Mouse (Mus musculus) stomach, embryonic 16.5 days (tissue): ENCODE measurements around the gene Ccm2. TPM values are rescaled to one million over a fixed set of nuclear protein-coding genes. Genes with fewer than 3 reads are reported as not detected.

Source experiments
- ATAC-seq: fragments of 200-750 bp; cut with Nextera tagmentation; 2 replicates; pipeline ENCODE4 v1.8.0; 2017; ENCODE audit warnings: moderate number of reproducible peaks, moderate TSS enrichment; ENCODE audit not compliant: insufficient read depth, low FRiP score
- H3K27ac ChIP-seq: fragments of 300-500 bp; sonication (generic); 2 replicates; pipeline ENCODE4 v1.5.1; 2014; ENCODE audit warnings: low read length
- H3K27me3 ChIP-seq: fragments of 300-500 bp; sonication (generic); 2 replicates; pipeline ENCODE4 v1.6.1; 2014; ENCODE audit warnings: low read length, control low read depth, mixed read lengths; ENCODE audit not compliant: control insufficient read depth, insufficient read depth
- H3K36me3 ChIP-seq: fragments of 300-500 bp; sonication (generic); 2 replicates; pipeline ENCODE4 v1.6.1; 2014; ENCODE audit warnings: low read length; ENCODE audit not compliant: control insufficient read depth, insufficient read depth
- H3K4me1 ChIP-seq: fragments of 300-500 bp; sonication (generic); 2 replicates; pipeline ENCODE4 v1.6.1; 2014; ENCODE audit warnings: low read length, control low read depth, mixed read lengths; ENCODE audit not compliant: control insufficient read depth, insufficient read depth
- H3K4me2 ChIP-seq: fragments of 300-500 bp; sonication (generic); 2 replicates; pipeline ENCODE4 v1.6.1; 2014; ENCODE audit warnings: low read depth, low read length, mixed read lengths
- H3K4me3 ChIP-seq: fragments of 300-500 bp; sonication (generic); replicated peaks from 2 replicates; pipeline ENCODE4 v1.5.1; 2014; ENCODE audit warnings: mild to moderate bottlenecking, low read length
- H3K9ac ChIP-seq: fragments of 300-500 bp; sonication (generic); 2 replicates; pipeline ENCODE4 v1.6.1; 2014; ENCODE audit warnings: low read length
- H3K9me3 ChIP-seq: fragments of 300-500 bp; sonication (generic); replicated peaks from 2 replicates; pipeline ENCODE4 v1.6.1; 2016; ENCODE audit warnings: low read length, control low read depth; ENCODE audit not compliant: control insufficient read depth
- WGBS: fragments of 180-500 bp; shearing (Covaris S2); extraction: QIAGEN DNeasy Blood & Tissue Kit; methylation state at CpG from one replicate; pipeline ENCODE4 v1.1.7; 2014; 5-methylcytosine and 5-hydroxymethylcytosine counted together
- polyA plus RNA-seq: library from polyadenylated mRNA; unstranded; fragments of >200 nt; fragmentation: Nextera tagmentation; extraction: Ambion mirVana; gene quantifications from 2 replicates; pipeline ENCODE4 v1.2.1, GENCODE M21; 2015

Gene Ccm2
- polyA plus RNA-seq, 1 experiment from 2014 or later = 66.5 TPM

DNA sequence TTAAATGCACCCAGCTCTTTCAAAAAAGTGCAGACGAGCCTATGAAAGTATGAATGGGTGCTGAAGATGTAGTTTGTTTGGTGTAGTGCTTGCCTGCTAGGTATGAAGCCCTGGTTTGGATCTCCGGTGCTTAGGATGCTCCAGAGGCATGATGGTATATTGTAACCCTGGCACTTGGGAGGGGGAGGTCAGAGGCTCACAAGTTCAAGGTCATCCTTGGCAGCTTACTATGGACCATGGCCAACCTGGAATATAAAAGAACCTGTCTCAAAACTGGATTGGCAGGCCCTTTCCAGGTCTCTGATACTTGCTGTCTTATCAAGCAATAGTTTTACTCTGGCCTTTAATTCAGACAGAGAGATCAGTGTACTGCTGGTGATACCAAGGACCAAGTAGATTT, 3.1 kb downstream of the Ccm2 start:
- no peak overlapping the region for H3K9ac ChIP-seq
- WGBS = 94% methylated on average over 2 of the region's 2 CpGs

DNA sequence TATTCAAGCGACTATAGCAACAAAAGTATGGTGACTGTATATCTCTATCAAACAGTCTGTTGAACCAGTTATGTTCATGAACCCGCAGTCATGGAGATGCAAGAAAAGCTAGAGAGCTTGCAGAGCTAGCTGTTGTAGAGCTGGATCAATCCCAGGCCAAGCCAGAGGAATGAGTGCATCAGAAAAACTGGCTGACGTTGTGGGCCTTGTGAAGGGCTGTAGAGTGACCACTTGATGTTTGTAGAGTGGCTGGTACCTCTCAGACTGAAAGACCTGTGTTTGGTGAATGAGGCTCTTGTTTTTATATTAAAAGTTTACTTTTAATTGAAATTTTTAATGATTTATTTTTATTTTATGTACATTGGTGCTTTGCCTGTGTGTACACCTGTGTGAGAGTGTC, 3.5 kb downstream of the Ccm2 start:
- no peaks in the 10 kb centered on the region for H3K27me3 ChIP-seq
- no peak overlapping the region for H3K9ac ChIP-seq
- H3K4me2 ChIP-seq = no peak overlapping the region
- no peak overlapping the region for H3K27ac ChIP-seq
- no peaks in the 10 kb centered on the region for H3K9me3 ChIP-seq
- no peak for ATAC-seq
- H3K4me3 ChIP-seq = no peak overlapping the region
- H3K4me1 ChIP-seq = peaks cover 21% of the 10 kb centered on the region
- WGBS = 90% methylated on average over 3 of the region's 3 CpGs
- H3K36me3 ChIP-seq = no peaks in the 10 kb centered on the region; the same call in 1 of the 2 replicates

More for the DNA sequence above, 3.1 kb downstream of the Ccm2 start:
- Histone ChIP-seq H3K27me3 (no peaks in the 10 kb centered on the region), H3K4me1 (peaks cover 19% of the 10 kb centered on the region), H3K4me3 (no peak overlapping the region), H3K36me3 (no peaks in the 10 kb centered on the region; the same call in 1 of the 2 replicates), H3K27ac (no peak overlapping the region), H3K4me2 (no peak overlapping the region), H3K9me3 (no peaks in the 10 kb centered on the region)
- ATAC-seq = no peak

- 72% methylated on average over 3 of the region's 3 CpGs for WGBS
- Histone ChIP-seq H3K36me3 (no peaks in the 10 kb centered on the region), H3K9me3 (no peaks in the 10 kb centered on the region), H3K27me3 (no peaks in the 10 kb centered on the region), H3K4me3 (no peak overlapping the region), H3K9ac (no peak overlapping the region), H3K4me2 (no peak overlapping the region), H3K4me1 (peaks cover 21% of the 10 kb centered on the region), H3K27ac (no peak overlapping the region)
- no peak for ATAC-seq
These were observed 11.5 kb downstream of the Ccm2 start for GRCm38 (mm10) chr11:6558234-6558633.

DNA sequence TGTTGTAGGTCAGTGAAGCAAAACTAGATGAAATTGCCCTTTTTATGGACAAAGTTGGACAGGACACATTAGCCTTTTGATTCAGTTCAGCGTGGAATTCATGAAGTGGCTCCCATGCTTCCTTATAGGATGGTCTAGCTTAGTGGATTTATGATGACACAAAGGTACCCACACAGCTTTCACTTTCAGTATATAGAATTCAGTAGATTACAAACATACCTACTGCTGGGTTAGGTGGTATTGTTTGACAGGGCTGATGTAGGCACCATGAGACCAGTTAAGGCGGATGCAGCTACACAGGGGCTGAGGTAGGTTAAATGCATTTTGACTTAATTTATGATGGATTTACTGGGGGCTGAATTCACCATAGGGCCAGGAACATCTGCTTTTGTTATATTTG, 13.3 kb downstream of the Ccm2 start:
- 89% methylated on average over 2 of the region's 2 CpGs for WGBS
- Histone ChIP-seq H3K36me3 (peaks cover 3% of the 10 kb centered on the region; the same call in 1 of the 2 replicates), H3K4me2 (no peak overlapping the region), H3K9ac (no peak overlapping the region), H3K9me3 (no peaks in the 10 kb centered on the region), H3K27ac (no peak overlapping the region), H3K4me1 (peaks cover 13% of the 10 kb centered on the region; the same call in 1 of the 2 replicates), H3K4me3 (no peak overlapping the region), H3K27me3 (no peaks in the 10 kb centered on the region)
- no peak for ATAC-seq

GRCm38 (mm10) chr11:6560655-6561360, 14.1 kb downstream of the Ccm2 start:
- Histone ChIP-seq H3K36me3 (peaks cover 3% of the 10 kb centered on the region; the same call in 1 of the 2 replicates), H3K4me3 (peak overlapping the region; percentile 23), H3K4me1 (peaks cover 13% of the 10 kb centered on the region; the same call in 1 of the 2 replicates), H3K27me3 (no peaks in the 10 kb centered on the region), H3K9ac (no peak overlapping the region; the same call in 1 of the 2 replicates), H3K9me3 (no peaks in the 10 kb centered on the region), H3K27ac (peak overlapping the region; percentile 79), H3K4me2 (peak overlapping the region; percentile 34)
- WGBS = 68% methylated on average over 13 of the region's 13 CpGs
- ATAC-seq = no peak

DNA sequence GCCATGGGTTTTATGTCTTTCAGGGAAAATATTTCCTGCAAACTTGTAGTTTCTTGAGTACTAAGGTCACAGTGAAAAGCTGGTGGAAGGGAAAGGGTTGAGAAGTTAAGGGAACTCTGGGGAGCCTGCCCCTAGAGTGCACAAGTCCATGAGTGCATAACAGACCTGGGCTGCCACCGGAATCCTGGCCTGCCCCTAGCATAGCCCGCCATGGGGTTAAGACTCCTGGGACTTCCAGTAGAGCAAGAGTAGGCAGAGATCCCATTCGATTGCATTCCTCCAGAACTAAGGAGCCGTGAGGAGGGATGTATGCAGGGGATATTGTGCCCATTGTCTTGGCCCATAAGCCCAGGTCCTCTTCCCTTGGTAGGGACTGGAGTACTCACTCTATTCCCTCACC, 14.8 kb downstream of the Ccm2 start:
- Histone ChIP-seq H3K4me2 (peak overlapping the region; percentile 34; the same call in 1 of the 2 replicates), H3K4me3 (peak overlapping the region; percentile 23), H3K9ac (no peak overlapping the region), H3K4me1 (peaks cover 13% of the 10 kb centered on the region; the same call in 1 of the 2 replicates), H3K27me3 (no peaks in the 10 kb centered on the region), H3K27ac (peak overlapping the region; percentile 79), H3K9me3 (no peaks in the 10 kb centered on the region), H3K36me3 (peaks cover 3% of the 10 kb centered on the region; the same call in 1 of the 2 replicates)
- 85% methylated on average over 4 of the region's 4 CpGs for WGBS
- no peak for ATAC-seq

DNA sequence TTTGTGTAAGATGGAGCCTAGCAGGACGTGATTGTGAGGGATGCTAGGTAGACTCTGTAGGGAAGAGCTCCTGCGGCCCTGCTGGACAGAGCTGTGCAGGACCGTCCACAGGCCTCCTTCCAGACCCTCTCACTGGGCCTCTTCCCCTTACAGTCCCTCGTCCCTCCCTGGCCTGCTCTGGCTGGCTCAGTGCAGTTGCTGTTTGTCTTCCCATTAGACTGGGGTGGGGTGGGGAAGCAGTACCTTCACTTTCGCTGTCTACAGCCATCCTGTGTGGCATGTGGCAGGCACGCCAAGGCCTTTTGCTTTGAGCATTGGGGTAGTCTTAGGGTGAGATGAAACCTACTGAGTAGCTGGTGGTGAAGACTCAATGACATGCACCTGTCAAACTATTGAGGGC, 15.7 kb downstream of the Ccm2 start:
- 66% methylated on average over 6 of the region's 6 CpGs for WGBS
- peaks cover 13% of the 10 kb centered on the region; the same call in 1 of the 2 replicates for H3K4me1 ChIP-seq
- peak overlapping the region; percentile 79; the same call in 1 of the 2 replicates for H3K27ac ChIP-seq
- no peaks in the 10 kb centered on the region for H3K9me3 ChIP-seq
- no peaks in the 10 kb centered on the region for H3K27me3 ChIP-seq
- no peak overlapping the region for H3K4me2 ChIP-seq
- peaks cover 3% of the 10 kb centered on the region; the same call in 1 of the 2 replicates for H3K36me3 ChIP-seq
- peak; percentile 75; the same call in 1 of the 2 replicates for ATAC-seq
- 0 out of 2 replicates have a peak overlapping the region, but pooled peaks have one; percentile 26 for H3K9ac ChIP-seq
- H3K4me3 ChIP-seq = no peak overlapping the region

DNA sequence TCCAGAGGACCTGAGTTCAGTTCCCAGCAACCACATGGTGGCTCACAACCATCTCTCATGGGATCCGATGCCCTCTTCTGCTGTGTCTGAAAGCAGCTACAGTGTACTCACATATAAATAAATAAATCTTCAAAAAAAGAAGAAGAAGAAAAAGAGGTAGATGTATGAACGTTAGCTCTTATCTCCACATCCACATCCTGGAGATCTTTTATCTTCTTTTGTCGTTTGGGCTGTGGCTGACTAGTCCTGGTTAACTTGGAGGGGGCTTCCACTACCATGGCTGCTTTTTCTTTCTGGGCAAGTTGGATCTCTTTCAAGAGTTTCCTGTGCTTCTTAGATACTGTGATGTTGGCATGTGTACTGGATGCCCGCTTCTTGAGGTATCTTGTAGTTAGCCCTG, 16.5 kb downstream of the Ccm2 start:
- no peaks in the 10 kb centered on the region for H3K9me3 ChIP-seq
- no peak overlapping the region for H3K9ac ChIP-seq
- 77% methylated on average over 4 of the region's 4 CpGs for WGBS
- H3K4me3 ChIP-seq = no peak overlapping the region
- peaks cover 17% of the 10 kb centered on the region; the same call in 1 of the 2 replicates for H3K4me1 ChIP-seq
- H3K27me3 ChIP-seq = no peaks in the 10 kb centered on the region
- ATAC-seq = no peak
- no peak overlapping the region for H3K27ac ChIP-seq
- no peak overlapping the region for H3K4me2 ChIP-seq
- peaks cover 3% of the 10 kb centered on the region; the same call in 1 of the 2 replicates for H3K36me3 ChIP-seq

DNA sequence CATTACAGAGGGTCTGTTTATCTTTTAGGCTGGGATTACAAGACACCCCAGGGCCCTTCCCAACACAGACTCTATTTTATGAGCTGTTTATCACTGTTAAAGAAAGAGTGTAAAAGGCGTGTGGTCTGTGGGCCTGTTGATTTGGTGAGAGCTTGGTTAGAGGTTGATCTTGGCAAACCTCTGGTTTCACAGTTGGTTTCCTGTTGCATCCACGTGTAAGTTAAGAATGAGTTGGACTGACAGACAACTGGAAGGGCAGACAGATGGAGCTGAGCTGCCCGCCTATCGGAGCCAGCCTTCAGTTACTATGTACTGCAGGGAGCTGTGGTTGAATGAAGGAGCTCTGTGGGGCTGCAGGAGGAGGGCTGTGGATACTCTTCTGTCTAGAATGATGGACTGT, 19.8 kb downstream of the Ccm2 start:
- Histone ChIP-seq H3K9ac (no peak overlapping the region), H3K27ac (no peak overlapping the region), H3K4me3 (no peak overlapping the region), H3K36me3 (peaks cover 3% of the 10 kb centered on the region; the same call in 1 of the 2 replicates), H3K4me2 (no peak overlapping the region), H3K9me3 (no peaks in the 10 kb centered on the region), H3K27me3 (no peaks in the 10 kb centered on the region), H3K4me1 (peaks cover 18% of the 10 kb centered on the region; the same call in 1 of the 2 replicates)
- ATAC-seq = no peak
- WGBS = 74% methylated on average over 4 of the region's 4 CpGs
